Mouse (Mus musculus) limb, embryonic 12.5 days (tissue): ENCODE measurements around the gene Thy1. TPM values are rescaled to one million over a fixed set of nuclear protein-coding genes. Genes with fewer than 3 reads are reported as not detected.

Experiments
- ATAC-seq: fragments of 200-750 bp; cut with Nextera tagmentation; 2 replicates; pipeline ENCODE4 v1.8.0; 2017; ENCODE audit warnings: low read depth, moderate TSS enrichment; ENCODE audit not compliant: insufficient number of reproducible peaks, insufficient read depth, low FRiP score, low TSS enrichment
- H3K27ac ChIP-seq: fragments of 300-500 bp; sonication (generic); 2 replicates; pipeline ENCODE4 v1.5.1; 2016; ENCODE audit warnings: mild to moderate bottlenecking, moderate library complexity
- H3K27me3 ChIP-seq: fragments of 300-500 bp; sonication (generic); 2 replicates; pipeline ENCODE4 v1.6.1; 2016; ENCODE audit warnings: mild to moderate bottlenecking, moderate library complexity
- H3K36me3 ChIP-seq: fragments of 300-500 bp; sonication (generic); 2 replicates; pipeline ENCODE4 v1.6.1; 2016; ENCODE audit warnings: mild to moderate bottlenecking, moderate library complexity
- H3K4me1 ChIP-seq: fragments of 300-500 bp; sonication (generic); replicated peaks from 2 replicates; pipeline ENCODE4 v1.6.1; 2016
- H3K4me2 ChIP-seq: fragments of 300-500 bp; sonication (generic); 2 replicates; pipeline ENCODE4 v1.6.1; 2016; ENCODE audit warnings: mild to moderate bottlenecking, moderate library complexity
- H3K4me3 ChIP-seq: fragments of 300-500 bp; sonication (generic); replicated peaks from 2 replicates; pipeline ENCODE4 v1.5.1; 2016; ENCODE audit warnings: mild to moderate bottlenecking
- H3K9ac ChIP-seq: fragments of 300-500 bp; sonication (generic); replicated peaks from 2 replicates; pipeline ENCODE4 v1.6.1; 2016; ENCODE audit warnings: mild to moderate bottlenecking, moderate library complexity
- H3K9me3 ChIP-seq: fragments of 300-500 bp; sonication (generic); 2 replicates; pipeline ENCODE4 v1.6.1; 2016; ENCODE audit warnings: mild to moderate bottlenecking, moderate library complexity
- WGBS: fragments of 180-500 bp; shearing (Covaris S2); methylation state at CpG from one replicate; pipeline ENCODE4 v1.1.7; 2016; 5-methylcytosine and 5-hydroxymethylcytosine counted together
- polyA plus RNA-seq: library from polyadenylated mRNA; unstranded; fragments of >200 nt; fragmentation: Nextera tagmentation; extraction: Ambion mirVana; gene quantifications from 2 replicates; pipeline ENCODE4 v1.2.1, GENCODE M21; 2016

The Thy1 gene
- polyA plus RNA-seq, 1 experiment from 2014 or later = not detected

DNA sequence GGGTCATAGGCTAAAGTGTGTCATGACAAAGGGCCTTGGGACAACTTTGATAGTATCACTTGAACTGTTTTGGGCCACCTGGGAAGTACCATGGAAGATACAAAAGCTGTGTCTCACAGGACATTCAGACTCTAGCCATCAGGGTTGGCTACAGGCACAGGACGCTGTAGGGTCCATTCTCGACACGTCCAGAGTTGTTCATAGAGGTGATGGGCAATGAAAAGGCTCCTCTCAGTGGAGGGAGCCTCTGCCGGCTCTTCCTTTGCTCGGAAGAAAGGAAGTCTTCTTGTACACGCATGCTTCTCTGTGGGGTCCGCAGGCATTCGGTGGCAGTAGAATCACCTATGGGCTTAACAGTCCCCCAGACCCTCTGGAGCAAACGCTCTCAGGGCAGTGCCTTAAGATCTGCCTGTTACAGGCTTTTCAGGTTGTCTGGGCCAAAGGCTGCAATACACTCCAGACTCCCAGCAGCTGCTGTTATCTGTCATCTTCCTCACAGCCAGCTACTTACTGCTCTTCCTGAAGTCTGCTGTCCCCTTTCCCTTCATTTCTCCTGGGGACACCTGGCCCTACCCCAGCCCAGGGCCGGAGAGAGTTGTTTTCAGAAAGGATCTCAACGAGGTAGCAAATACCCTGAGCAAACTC lies 34.2 kb downstream of the Thy1 start:
- Histone ChIP-seq H3K36me3 (no peaks in the 10 kb centered on the region), H3K9ac (no peak overlapping the region), H3K9me3 (no peaks in the 10 kb centered on the region), H3K4me1 (peaks cover 48% of the 10 kb centered on the region), H3K27ac (no peak overlapping the region), H3K4me2 (no peak overlapping the region), H3K27me3 (peaks cover 9% of the 10 kb centered on the region), H3K4me3 (no peak overlapping the region)
- 82% methylated on average over 11 of the region's 11 CpGs for WGBS
- no peak for ATAC-seq

GRCm38 (mm10) chr9:44078136-44078797 lies 35.1 kb downstream of the Thy1 start:
- H3K36me3 ChIP-seq = no peaks in the 10 kb centered on the region
- ATAC-seq = no peak
- H3K4me2 ChIP-seq = no peak overlapping the region
- peaks cover 17% of the 10 kb centered on the region for H3K27me3 ChIP-seq
- H3K9me3 ChIP-seq = no peaks in the 10 kb centered on the region
- H3K27ac ChIP-seq = no peak overlapping the region
- H3K4me3 ChIP-seq = no peak overlapping the region
- peaks cover 42% of the 10 kb centered on the region for H3K4me1 ChIP-seq
- WGBS = 78% methylated on average over 10 of the region's 10 CpGs
- H3K9ac ChIP-seq = no peak overlapping the region

GRCm38 (mm10) chr9:44078955-44079756 lies 36.0 kb downstream of the Thy1 start:
- no peaks in the 10 kb centered on the region for H3K36me3 ChIP-seq
- H3K9me3 ChIP-seq = no peaks in the 10 kb centered on the region
- ATAC-seq = peak; percentile 66
- 0 out of 2 replicates have a peak overlapping the region, but pooled peaks have one; percentile 17 for H3K27ac ChIP-seq
- H3K9ac ChIP-seq = 0 out of 2 replicates have a peak overlapping the region, but pooled peaks have one; percentile 8
- no peak overlapping the region for H3K4me3 ChIP-seq
- WGBS = 37% methylated on average over 16 of the region's 16 CpGs
- peaks cover 26% of the 10 kb centered on the region for H3K27me3 ChIP-seq
- peaks cover 50% of the 10 kb centered on the region for H3K4me1 ChIP-seq
- no peak overlapping the region for H3K4me2 ChIP-seq

DNA sequence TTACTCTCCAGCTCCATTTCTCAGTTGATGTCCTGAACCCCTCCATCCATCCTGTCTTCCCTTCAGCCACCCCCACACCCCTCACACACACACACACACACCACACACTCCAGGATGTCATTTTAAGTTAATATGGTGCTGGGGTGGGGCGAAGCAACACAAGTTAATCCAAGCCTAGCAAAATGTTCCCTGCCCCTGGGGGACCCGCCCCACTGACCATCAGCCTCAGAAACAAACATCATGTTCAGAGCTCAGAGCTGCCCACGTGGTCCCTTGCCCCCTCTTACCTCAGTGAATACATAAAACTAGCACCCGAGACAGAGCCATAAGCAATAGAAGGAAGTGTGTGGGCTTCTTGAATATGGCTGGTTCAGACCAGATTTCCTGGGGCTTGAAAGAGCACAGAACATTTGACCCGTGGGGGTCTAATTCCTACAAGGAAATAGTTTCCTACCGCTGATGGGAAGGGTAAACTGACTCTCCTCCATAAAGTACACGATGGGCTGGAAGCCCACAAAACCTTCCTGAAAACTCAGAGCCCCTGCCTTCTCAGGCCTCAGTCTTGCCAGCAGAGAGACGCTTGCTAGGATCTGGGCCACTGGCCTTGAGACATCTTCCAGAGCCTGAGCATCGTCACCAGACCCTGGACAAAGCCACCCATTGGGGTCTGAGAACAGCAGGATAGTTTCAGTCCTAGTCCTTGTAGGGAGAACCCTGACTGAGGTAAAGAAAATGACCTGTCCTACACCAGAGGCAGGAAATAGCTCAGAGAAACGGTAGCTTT lies 37.0 kb downstream of the Thy1 start:
- no peak for ATAC-seq
- H3K27me3 ChIP-seq = peaks cover 30% of the 10 kb centered on the region
- H3K4me3 ChIP-seq = no peak overlapping the region
- H3K4me2 ChIP-seq = no peak overlapping the region
- no peak overlapping the region for H3K27ac ChIP-seq
- no peak overlapping the region for H3K9ac ChIP-seq
- 67% methylated on average over 10 of the region's 10 CpGs for WGBS
- H3K4me1 ChIP-seq = peaks cover 56% of the 10 kb centered on the region
- no peaks in the 10 kb centered on the region for H3K9me3 ChIP-seq
- H3K36me3 ChIP-seq = no peaks in the 10 kb centered on the region

DNA sequence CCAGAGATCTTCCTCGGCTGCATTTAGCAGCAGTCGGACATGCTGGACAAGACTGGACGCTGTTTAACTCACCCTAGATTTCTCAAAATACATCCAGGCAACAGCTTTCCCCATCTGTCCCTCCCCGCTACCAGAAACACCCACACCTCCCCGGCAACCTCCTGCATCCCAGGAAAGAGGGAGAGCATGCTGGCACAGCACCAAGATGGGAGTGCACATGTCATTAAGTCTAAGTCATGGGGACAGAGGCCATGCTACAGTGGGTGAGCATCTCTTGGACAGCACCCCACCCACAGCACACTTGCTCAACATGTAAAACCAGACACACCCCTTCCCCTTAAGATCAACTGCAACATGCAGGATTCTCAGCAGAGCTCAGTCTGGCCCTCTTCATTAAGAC lies 37.8 kb downstream of the Thy1 start:
- Histone ChIP-seq H3K27me3 (peaks cover 34% of the 10 kb centered on the region), H3K4me2 (no peak overlapping the region), H3K4me3 (no peak overlapping the region), H3K4me1 (peaks cover 59% of the 10 kb centered on the region), H3K9ac (no peak overlapping the region), H3K9me3 (no peaks in the 10 kb centered on the region), H3K36me3 (no peaks in the 10 kb centered on the region), H3K27ac (no peak overlapping the region)
- ATAC-seq = no peak
- 79% methylated on average over 5 of the region's 5 CpGs for WGBS

DNA sequence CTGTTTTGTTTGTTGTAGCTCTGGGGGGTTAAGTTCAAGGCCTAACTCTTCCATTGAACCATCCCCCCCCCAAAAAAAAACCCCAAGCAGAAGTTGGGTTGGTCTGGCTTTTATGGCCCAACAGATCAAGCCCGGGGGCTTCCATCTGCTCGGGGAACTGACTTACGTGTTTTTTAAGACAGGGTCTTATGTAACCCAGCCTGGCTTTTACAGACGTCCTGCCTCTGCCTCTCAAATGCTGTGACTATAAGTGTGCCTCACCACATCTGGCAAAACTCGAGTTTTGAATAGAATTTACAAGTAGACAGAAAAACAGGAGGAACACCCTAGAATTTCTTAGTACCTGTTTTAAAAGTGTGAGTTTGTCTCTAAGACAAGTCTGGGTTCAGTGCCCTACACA lies 38.4 kb downstream of the Thy1 start:
- H3K4me3 ChIP-seq = no peak overlapping the region
- H3K36me3 ChIP-seq = no peaks in the 10 kb centered on the region
- 25% methylated on average over 5 of the region's 5 CpGs for WGBS
- no peak for ATAC-seq
- H3K27me3 ChIP-seq = peaks cover 41% of the 10 kb centered on the region
- H3K9me3 ChIP-seq = no peaks in the 10 kb centered on the region
- H3K9ac ChIP-seq = no peak overlapping the region
- H3K4me1 ChIP-seq = peaks cover 59% of the 10 kb centered on the region
- no peak overlapping the region for H3K27ac ChIP-seq
- no peak overlapping the region for H3K4me2 ChIP-seq

DNA sequence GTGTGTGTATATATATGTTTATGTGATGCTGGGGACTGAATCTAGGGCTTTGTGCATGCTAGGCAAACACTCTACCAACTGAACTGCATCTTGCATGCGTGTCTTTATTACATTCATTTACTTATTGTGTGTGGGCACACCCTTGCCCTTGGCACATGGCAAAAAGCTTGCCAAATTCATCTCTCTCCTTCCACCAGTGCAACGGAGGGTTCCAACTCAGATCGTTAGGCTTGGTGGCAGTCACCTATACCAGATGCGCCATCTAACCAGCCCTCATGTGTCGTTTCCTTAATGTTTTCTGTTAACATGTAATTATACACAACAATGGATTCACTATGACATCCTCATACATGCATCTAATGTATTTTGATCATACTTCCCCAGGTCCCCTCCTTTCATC lies 39.1 kb downstream of the Thy1 start:
- no peak overlapping the region for H3K4me3 ChIP-seq
- H3K4me2 ChIP-seq = no peak overlapping the region
- no peaks in the 10 kb centered on the region for H3K36me3 ChIP-seq
- H3K27me3 ChIP-seq = peaks cover 46% of the 10 kb centered on the region
- ATAC-seq = no peak
- H3K9me3 ChIP-seq = no peaks in the 10 kb centered on the region
- no peak overlapping the region for H3K27ac ChIP-seq
- H3K9ac ChIP-seq = no peak overlapping the region
- peaks cover 61% of the 10 kb centered on the region for H3K4me1 ChIP-seq
- 85% methylated on average over 5 of the region's 5 CpGs for WGBS

DNA sequence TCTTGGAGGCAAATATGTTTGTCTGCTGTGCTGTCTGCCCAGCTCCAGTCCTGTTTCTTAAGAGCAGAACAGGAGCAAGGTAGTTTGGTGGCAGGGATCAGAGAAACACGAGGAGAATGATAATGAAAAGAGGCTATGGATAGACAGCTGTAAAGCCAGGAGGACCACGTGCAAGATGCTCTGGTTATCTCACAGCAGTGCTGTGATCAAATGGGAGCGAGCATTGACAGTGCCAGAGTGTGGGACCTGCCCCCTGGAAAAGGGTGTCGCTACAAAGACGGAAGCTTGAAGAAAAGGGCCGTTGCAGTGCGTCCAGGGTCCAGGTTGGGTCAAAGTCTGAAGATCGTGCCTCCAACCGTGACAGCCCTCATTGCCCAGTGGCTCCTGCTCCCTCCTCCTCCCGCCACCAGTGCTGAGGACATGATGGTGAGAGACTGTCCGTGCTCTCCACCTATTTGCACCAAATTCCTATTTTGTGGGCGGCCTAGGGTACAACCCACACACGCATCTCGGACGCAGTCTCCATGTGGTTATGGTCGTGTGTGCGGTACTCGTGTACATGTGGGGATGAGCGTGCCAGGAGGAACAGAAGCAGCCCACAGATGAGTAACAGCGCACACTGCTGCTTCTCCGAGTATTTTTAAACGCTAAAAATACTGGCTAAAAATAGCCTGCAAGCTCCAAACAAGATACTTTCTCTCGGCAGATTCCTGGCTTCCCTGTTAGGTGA lies 40.4 kb downstream of the Thy1 start:
- WGBS = 9% methylated on average over 23 of the region's 23 CpGs
- Histone ChIP-seq H3K9ac (no peak overlapping the region), H3K4me1 (peaks cover 68% of the 10 kb centered on the region), H3K36me3 (no peaks in the 10 kb centered on the region), H3K27ac (no peak overlapping the region), H3K4me3 (peak overlapping the region; percentile 63), H3K27me3 (peaks cover 55% of the 10 kb centered on the region), H3K4me2 (peak overlapping the region; percentile 99), H3K9me3 (no peaks in the 10 kb centered on the region)
- ATAC-seq = no peak

- no peak overlapping the region for H3K27ac ChIP-seq
- no peaks in the 10 kb centered on the region for H3K9me3 ChIP-seq
- H3K27me3 ChIP-seq = peaks cover 55% of the 10 kb centered on the region
- under 1% methylated on average over 14 of the region's 14 CpGs for WGBS
- H3K4me3 ChIP-seq = peak overlapping the region; percentile 63
- no peak for ATAC-seq
- peak overlapping the region; percentile 99 for H3K4me2 ChIP-seq
- H3K4me1 ChIP-seq = peaks cover 61% of the 10 kb centered on the region
- H3K9ac ChIP-seq = peak overlapping the region; percentile 74
- no peaks in the 10 kb centered on the region for H3K36me3 ChIP-seq
These were observed 41.1 kb downstream of the Thy1 start for GRCm38 (mm10) chr9:44084236-44084635.

GRCm38 (mm10) chr9:44084659-44085229 lies 41.6 kb downstream of the Thy1 start:
- H3K9ac ChIP-seq = peak overlapping the region; percentile 74
- H3K27me3 ChIP-seq = peaks cover 55% of the 10 kb centered on the region
- peak; percentile 36; the same call in 1 of the 2 replicates for ATAC-seq
- H3K4me3 ChIP-seq = peak overlapping the region; percentile 63
- peaks cover 56% of the 10 kb centered on the region for H3K4me1 ChIP-seq
- no peaks in the 10 kb centered on the region for H3K9me3 ChIP-seq
- under 1% methylated on average over 62 of the region's 62 CpGs for WGBS
- peak overlapping the region; percentile 99 for H3K4me2 ChIP-seq
- no peaks in the 10 kb centered on the region for H3K36me3 ChIP-seq
- H3K27ac ChIP-seq = no peak overlapping the region
